Mouse (Mus musculus): ENCODE measurements around the gene Asb15. TPM values are rescaled to one million over a fixed set of nuclear protein-coding genes. Genes with fewer than 3 reads are reported as not detected.

Gene Asb15
- polyA plus RNA-seq, 1 experiment = 0.01 TPM

GRCm38 (mm10) chr6:24568963-24569362 is 41.0 kb downstream of the Asb15 start:
- no peak for TF ChIP-seq POLR2A (IDR thresholded peaks at IDR 0.05; ENCODE audit: borderline replicate concordance, extremely low read depth, insufficient read depth, insufficient read length, poor library complexity, severe bottlenecking)
- no peak for TF ChIP-seq CTCF (IDR thresholded peaks at IDR 0.05; ENCODE audit: borderline replicate concordance, extremely low read depth, insufficient read depth, insufficient read length)
- DNase-seq (ENCODE audit: low read depth) = no peak

DNA sequence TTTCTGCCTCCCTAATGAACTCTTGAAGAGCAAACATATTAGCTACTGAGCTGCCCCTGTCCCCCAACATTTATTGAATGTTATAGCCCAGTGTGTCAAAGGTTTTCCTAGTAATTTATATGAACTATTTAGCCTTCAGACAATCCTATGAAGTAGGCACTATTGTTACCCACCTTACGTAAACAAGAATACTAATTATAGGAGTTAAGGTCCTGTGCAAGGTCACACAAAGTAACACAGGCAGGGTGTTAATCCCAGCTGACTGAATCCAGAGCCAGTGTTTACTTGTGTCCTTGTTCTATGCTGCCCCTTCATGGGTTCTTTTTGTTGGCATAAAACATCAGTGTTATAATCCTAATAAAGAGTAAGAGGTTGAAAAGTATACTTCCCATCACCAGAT is 41.8 kb downstream of the Asb15 start:
- TF ChIP-seq CTCF (IDR thresholded peaks at IDR 0.05; ENCODE audit: borderline replicate concordance, extremely low read depth, insufficient read depth, insufficient read length) (no peak), POLR2A (IDR thresholded peaks at IDR 0.05; ENCODE audit: borderline replicate concordance, extremely low read depth, insufficient read depth, insufficient read length, poor library complexity, severe bottlenecking) (no peak)
- DNase-seq (ENCODE audit: low read depth) = no peak

GRCm38 (mm10) chr6:24570278-24570677 is 42.3 kb downstream of the Asb15 start:
- TF ChIP-seq POLR2A (IDR thresholded peaks at IDR 0.05; ENCODE audit: borderline replicate concordance, extremely low read depth, insufficient read depth, insufficient read length, poor library complexity, severe bottlenecking) = no peak
- no peak for TF ChIP-seq CTCF (IDR thresholded peaks at IDR 0.05; ENCODE audit: borderline replicate concordance, extremely low read depth, insufficient read depth, insufficient read length)
- DNase-seq (ENCODE audit: low read depth) = no peak

- no peak for DNase-seq (ENCODE audit: low read depth)
- TF ChIP-seq POLR2A (IDR thresholded peaks at IDR 0.05; ENCODE audit: borderline replicate concordance, extremely low read depth, insufficient read depth, insufficient read length, poor library complexity, severe bottlenecking) (no peak), CTCF (IDR thresholded peaks at IDR 0.05; ENCODE audit: borderline replicate concordance, extremely low read depth, insufficient read depth, insufficient read length) (no peak)
These were observed 43.2 kb downstream of the Asb15 start for GRCm38 (mm10) chr6:24571126-24571525.

GRCm38 (mm10) chr6:24572431-24572830 is 44.5 kb downstream of the Asb15 start:
- TF ChIP-seq CTCF (IDR thresholded peaks at IDR 0.05; ENCODE audit: borderline replicate concordance, extremely low read depth, insufficient read depth, insufficient read length) (no peak), POLR2A (IDR thresholded peaks at IDR 0.05; ENCODE audit: borderline replicate concordance, extremely low read depth, insufficient read depth, insufficient read length, poor library complexity, severe bottlenecking) (no peak)
- no peak for DNase-seq (ENCODE audit: low read depth)

GRCm38 (mm10) chr6:24573319-24573718 is 45.4 kb downstream of the Asb15 start:
- DNase-seq (ENCODE audit: low read depth) = no peak
- TF ChIP-seq POLR2A (IDR thresholded peaks at IDR 0.05; ENCODE audit: borderline replicate concordance, extremely low read depth, insufficient read depth, insufficient read length, poor library complexity, severe bottlenecking) = no peak
- TF ChIP-seq CTCF (IDR thresholded peaks at IDR 0.05; ENCODE audit: borderline replicate concordance, extremely low read depth, insufficient read depth, insufficient read length) = no peak

DNA sequence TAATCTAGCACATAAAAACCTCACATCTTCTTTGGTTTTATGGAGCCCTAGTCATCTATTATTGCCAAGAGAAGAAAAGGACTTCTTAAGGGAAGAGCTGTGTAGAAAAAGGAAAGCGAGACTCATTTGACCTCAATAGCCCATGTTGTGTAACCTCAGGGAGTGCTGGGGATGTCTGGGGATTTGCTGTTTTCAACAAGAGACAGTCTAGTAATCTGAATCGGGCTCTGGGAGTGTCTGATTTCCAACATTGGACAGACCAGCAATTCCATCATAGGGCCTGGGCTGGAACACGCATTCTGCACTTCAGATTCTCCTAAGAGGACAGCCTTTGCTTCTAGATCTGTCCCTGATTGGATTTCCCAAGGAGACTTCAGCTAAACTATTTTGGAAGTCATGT is 55.5 kb downstream of the Asb15 start:
- no peak for DNase-seq (ENCODE audit: low read depth)
- no peak for TF ChIP-seq CTCF (IDR thresholded peaks at IDR 0.05; ENCODE audit: borderline replicate concordance, extremely low read depth, insufficient read depth, insufficient read length)
- no peak for TF ChIP-seq POLR2A (IDR thresholded peaks at IDR 0.05; ENCODE audit: borderline replicate concordance, extremely low read depth, insufficient read depth, insufficient read length, poor library complexity, severe bottlenecking)

DNA sequence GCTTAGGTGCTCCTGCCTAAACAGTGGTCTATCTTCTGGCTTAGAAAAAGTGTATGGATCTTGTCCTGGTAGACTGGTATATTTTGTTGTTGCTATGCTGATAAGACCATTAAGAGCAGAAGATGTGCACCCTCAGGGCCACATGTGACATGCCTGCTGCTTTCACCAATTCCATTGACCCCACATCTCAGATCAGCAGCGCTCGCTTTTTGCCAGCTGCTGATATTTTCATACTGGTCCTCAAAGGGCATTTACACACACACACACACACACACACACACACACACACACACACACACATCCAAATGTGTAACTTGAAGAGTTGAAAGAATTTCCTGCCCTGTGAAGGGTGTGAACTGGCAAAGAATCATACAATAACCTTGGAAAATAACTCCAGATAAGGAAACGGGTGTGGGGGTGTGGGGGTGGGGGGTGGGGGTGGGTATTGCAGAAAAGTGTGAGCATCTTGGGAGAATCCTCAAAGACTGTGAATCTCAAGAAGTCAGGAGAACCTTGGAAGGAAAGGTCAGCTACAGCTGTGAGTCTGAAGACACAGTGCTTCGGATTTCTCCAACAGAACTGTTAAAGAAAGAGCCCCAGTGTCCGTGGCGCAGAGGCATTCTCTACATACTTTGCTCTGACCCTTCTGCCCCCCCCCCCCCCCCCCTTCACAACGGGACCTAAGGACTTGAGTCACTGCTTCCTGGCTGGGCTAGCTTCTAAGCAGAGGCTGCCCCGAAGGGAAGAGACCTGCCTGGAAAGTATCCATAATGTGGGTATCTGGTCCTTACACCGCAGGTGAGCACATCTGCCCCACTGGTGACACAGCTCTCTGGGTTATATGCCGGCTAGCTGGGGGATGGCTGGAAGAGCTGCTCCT is 57.7 kb downstream of the Asb15 start:
- no peak for TF ChIP-seq CTCF (IDR thresholded peaks at IDR 0.05; ENCODE audit: borderline replicate concordance, extremely low read depth, insufficient read depth, insufficient read length)
- no peak for TF ChIP-seq POLR2A (IDR thresholded peaks at IDR 0.05; ENCODE audit: borderline replicate concordance, extremely low read depth, insufficient read depth, insufficient read length, poor library complexity, severe bottlenecking)
- no peak for DNase-seq (ENCODE audit: low read depth)

GRCm38 (mm10) chr6:24586885-24587284 is 58.9 kb downstream of the Asb15 start:
- DNase-seq (ENCODE audit: low read depth) = peak; percentile 22
- TF ChIP-seq POLR2A (IDR thresholded peaks at IDR 0.05; ENCODE audit: borderline replicate concordance, extremely low read depth, insufficient read depth, insufficient read length, poor library complexity, severe bottlenecking) (no peak), CTCF (IDR thresholded peaks at IDR 0.05; ENCODE audit: borderline replicate concordance, extremely low read depth, insufficient read depth, insufficient read length) (no peak)

DNA sequence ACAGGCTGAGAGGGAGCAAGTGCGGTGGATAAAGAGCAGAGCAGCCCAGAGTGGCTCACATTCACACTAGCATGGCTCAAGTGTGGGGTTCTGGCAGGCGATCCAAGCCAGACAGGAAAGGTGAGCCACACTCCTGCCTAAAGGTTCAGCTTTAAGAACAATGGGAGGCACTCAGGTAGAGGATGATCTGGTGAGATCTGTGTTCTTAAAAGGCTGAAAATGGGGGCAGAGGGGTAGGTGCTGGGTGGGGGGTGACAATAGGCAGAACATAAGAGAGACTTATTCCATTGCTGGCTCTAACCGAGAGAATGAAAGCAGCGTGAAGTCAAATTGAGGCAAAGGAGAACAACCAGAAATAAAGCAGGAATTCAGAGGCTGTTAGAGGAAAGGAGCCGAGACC is 62.3 kb downstream of the Asb15 start:
- no peak for DNase-seq (ENCODE audit: low read depth)
- TF ChIP-seq CTCF (IDR thresholded peaks at IDR 0.05; ENCODE audit: borderline replicate concordance, extremely low read depth, insufficient read depth, insufficient read length) (no peak), POLR2A (IDR thresholded peaks at IDR 0.05; ENCODE audit: borderline replicate concordance, extremely low read depth, insufficient read depth, insufficient read length, poor library complexity, severe bottlenecking) (no peak)

DNA sequence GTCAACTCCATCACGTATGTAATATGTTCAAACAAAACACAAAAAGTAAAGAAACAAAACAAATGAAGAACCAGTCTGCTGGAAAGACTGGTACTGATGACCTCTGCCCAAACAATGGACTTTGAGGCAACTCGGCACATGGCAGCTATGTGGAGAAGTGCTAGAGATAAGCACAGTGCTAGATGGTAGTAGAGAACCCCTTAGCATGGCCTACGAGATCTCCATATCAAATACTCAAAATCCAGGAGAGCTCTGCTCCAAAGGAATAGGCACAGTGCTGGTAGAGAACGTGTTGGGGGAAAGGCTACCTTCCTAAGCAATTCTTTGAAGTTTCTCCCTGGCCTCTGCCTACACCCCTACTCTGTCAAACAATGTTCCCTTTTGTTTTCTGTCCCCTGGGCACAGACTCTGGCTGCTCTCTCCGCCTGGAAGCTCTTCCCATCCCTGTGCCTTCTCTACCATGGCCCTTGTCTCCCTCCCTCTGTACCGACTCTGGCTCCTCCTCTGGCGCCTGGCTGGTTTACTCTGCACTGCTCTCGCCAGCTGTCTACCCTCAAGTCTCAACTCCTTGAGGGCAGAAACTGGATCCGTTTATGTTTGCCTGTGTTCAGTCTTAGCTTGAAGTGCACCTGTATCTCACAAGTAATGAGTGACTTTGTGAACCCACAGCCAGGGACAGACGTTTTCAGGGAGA is 63.7 kb downstream of the Asb15 start:
- DNase-seq (ENCODE audit: low read depth) = no peak
- TF ChIP-seq POLR2A (IDR thresholded peaks at IDR 0.05; ENCODE audit: borderline replicate concordance, extremely low read depth, insufficient read depth, insufficient read length, poor library complexity, severe bottlenecking) (no peak), CTCF (IDR thresholded peaks at IDR 0.05; ENCODE audit: borderline replicate concordance, extremely low read depth, insufficient read depth, insufficient read length) (no peak)
